Mouse (Mus musculus) liver, postnatal 0 days (tissue): ENCODE data around the gene Gm20716.

Source experiments
- CTCF ChIP-seq: sonication (generic); IDR thresholded peaks from 2 replicates; pipeline ENCODE4 v1.5.1; 2016; ENCODE audit warnings: antibody characterized with exemption, low read depth
- EP300 ChIP-seq: IDR thresholded peaks from 2 replicates; pipeline ENCODE4 v1.6.1; 2016; ENCODE audit warnings: antibody characterized with exemption, low read depth, mild to moderate bottlenecking

DNA sequence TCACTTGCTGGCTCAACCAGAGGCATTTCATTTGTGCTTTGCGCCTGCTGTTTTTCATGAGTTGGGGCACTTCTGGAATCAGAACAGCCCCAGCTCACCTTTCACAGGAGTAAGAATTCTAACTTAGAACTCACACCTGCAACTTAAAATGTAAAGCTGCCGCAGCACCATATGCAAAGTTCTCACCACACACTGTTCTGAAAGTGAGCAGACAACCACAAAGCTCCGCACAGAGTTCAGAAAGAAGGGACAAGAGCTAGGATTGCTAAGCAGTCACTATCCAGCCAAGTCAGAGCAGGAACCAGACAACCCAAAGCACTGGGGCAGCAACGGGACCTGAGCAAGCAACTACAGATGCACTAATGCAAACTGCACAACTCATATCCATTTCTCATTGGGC is 30.7 kb downstream of the Gm20716 start:
- no peak for TF ChIP-seq CTCF
- TF ChIP-seq EP300, result no peak
